Mouse (Mus musculus): ENCODE measurements at regions not wholly inside any gene's neighbourhood (a gene's known extent, or its start where the extent isn't known, plus 50 kb on each side); places are given as distances from the start of the nearest gene placed in this dataset.

DNA sequence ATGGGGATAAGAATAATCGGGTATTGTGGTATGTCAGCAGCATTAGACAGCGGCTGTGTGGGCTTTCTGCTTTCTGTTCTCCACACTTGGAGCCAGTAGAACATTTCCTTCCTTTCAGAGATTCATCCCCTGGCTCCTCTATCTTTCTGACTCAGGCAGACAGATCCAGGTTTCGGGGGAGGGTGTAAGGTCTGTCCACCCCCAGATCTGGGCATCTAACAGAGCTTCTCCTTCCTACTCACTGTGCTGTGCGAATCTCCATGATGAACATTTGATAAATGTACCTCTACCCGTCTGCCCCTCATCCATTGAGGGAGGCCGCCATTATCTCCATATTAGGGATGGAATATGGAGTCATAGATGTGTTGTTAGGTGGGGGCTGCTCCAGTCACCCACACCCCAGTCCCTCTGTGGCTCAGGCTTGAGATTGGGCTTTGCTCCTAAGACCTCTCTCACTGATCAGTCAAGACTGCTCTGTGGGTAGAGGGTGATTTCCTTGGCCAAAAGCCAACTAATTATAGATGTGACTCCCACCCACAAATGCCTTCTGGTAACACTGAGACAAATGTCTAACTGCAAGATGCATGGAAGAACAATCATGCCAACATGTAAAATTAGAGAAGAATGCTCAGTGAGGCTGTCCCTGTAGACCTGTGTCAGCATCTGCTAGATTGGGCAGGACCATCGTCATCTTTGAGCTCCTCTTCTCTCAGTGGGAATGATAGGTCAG is 163.8 kb downstream of the 1810013L24Rik start:
- no peaks in the 10 kb centered on the region for H3K36me3 ChIP-seq (replicated peaks)
- DNase-seq (ENCODE audit: extremely low spot score, low spot score), result no peak
- no peaks in the 10 kb centered on the region for H3K27me3 ChIP-seq (ENCODE audit: poor library complexity, severe bottlenecking)
- no peak overlapping the region for H3K27ac ChIP-seq
- no peak overlapping the region for H3K4me3 ChIP-seq
- no peaks in the 10 kb centered on the region for H3K4me1 ChIP-seq
- WGBS, result 87% methylated on average over 7 of the region's 7 CpGs
- H3K9me3 ChIP-seq, result peaks cover 3% of the 10 kb centered on the region; the same call in 1 of the 2 replicates

DNA sequence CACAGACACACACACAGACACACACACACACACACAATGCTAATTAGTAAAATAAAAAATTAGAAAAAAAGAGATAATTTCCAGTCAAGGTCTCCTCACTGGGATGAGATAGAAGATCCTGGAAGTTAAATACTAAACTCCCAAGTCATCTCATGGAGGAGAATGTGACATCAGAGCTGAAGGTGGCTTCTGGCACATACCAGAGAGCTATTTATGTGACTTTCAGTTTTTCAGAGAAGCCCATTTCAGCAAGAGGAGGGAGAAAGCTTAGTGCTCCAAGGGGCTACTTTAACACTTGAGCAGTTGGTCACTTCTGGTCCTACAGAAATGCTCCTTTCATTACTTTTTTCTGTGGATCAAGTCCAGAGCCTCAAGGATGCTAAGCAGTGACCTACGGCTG is 164.6 kb downstream of the 1810013L24Rik start:
- DNase-seq (ENCODE audit: extremely low spot score, low spot score), result no peak
- WGBS, result 94% methylated on average over 1 of the region's 1 CpGs
- no peak overlapping the region for H3K27ac ChIP-seq

DNA sequence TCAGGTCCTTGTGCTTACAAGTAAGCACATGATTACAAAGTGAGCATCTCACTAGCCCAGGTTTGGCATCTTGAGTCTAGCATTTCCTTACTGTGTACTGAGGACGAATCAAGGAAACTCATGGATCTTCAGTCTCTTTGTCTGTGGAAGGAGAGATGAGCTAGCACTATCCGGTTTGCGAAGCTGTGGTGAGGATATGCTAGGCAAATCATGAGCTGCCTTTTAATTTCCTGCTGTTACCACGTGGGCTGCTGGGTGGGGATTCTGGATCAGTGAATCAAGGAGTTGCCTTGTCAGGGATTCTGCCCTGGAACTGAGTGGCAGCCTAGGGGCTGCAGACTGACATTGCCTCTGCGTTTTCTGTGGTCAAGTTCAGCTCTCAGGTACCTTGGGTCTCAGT is 167.3 kb downstream of the 1810013L24Rik start:
- no peak overlapping the region for H3K27ac ChIP-seq
- H3K4me3 ChIP-seq, result no peak overlapping the region
- no peaks in the 10 kb centered on the region for H3K4me1 ChIP-seq
- DNase-seq (ENCODE audit: extremely low spot score, low spot score), result no peak
- no peaks in the 10 kb centered on the region for H3K9me3 ChIP-seq
- 83% methylated on average over 5 of the region's 5 CpGs for WGBS
- H3K27me3 ChIP-seq (ENCODE audit: poor library complexity, severe bottlenecking), result no peaks in the 10 kb centered on the region
- H3K36me3 ChIP-seq (replicated peaks), result no peaks in the 10 kb centered on the region

More for the DNA sequence above, 164.6 kb downstream of the 1810013L24Rik start:
- Histone ChIP-seq H3K4me3 (no peak overlapping the region), H3K4me1 (no peaks in the 10 kb centered on the region), H3K27me3 (ENCODE audit: poor library complexity, severe bottlenecking) (no peaks in the 10 kb centered on the region), H3K36me3 (replicated peaks) (no peaks in the 10 kb centered on the region), H3K9me3 (peaks cover 3% of the 10 kb centered on the region; the same call in 1 of the 2 replicates)

DNA sequence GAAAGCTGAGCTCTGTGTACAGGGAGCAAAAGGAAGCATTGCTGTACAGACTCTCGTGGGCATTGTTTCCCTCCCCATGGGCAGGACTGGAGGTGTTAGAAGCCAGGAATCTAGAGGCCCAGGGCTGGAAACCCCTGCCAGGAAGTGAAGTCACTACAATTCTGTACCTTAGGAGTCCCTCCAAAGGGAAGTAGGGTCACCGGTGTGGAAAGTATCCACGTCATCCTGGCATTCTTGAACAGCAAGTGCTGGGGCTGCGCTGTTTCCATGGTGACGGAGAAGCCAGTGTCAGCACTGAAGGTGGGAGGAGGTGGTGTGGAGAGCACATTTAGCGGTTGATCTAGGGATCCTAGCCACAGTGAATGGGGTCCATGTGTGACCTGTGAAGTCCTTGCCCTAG is 174.1 kb downstream of the 1810013L24Rik start:
- Histone ChIP-seq H3K4me3 (no peak overlapping the region), H3K9me3 (no peaks in the 10 kb centered on the region), H3K27me3 (ENCODE audit: poor library complexity, severe bottlenecking) (no peaks in the 10 kb centered on the region), H3K36me3 (replicated peaks) (no peaks in the 10 kb centered on the region), H3K4me1 (peaks cover 7% of the 10 kb centered on the region), H3K27ac (no peak overlapping the region)
- 45% methylated on average over 6 of the region's 6 CpGs for WGBS
- peak; percentile 17 for DNase-seq (ENCODE audit: extremely low spot score, low spot score)

DNA sequence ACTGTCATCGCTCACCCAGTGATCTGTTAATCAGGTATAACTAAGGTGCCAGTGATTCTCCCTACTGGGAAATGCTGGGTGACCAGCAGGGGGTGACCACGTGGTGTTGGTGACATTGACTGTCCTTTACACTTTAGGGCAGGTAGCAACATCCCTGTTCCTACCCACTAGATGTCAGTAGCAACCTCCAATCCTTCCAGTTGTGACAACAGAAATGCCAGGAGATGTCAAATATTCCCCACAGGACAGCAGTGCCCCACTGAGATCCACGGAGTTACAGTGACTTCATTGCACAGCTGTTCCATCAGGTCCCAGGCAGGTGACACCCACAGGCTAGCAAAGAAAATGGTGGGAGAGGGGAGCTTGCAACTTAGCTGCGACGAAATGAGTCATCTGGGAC is 176.0 kb downstream of the 1810013L24Rik start:
- DNase-seq (ENCODE audit: extremely low spot score, low spot score), result no peak
- Histone ChIP-seq H3K4me1 (peaks cover 7% of the 10 kb centered on the region), H3K27me3 (ENCODE audit: poor library complexity, severe bottlenecking) (no peaks in the 10 kb centered on the region; the same call in 1 of the 2 replicates), H3K4me3 (no peak overlapping the region), H3K27ac (no peak overlapping the region), H3K9me3 (no peaks in the 10 kb centered on the region), H3K36me3 (replicated peaks) (no peaks in the 10 kb centered on the region)
- 38% methylated on average over 5 of the region's 5 CpGs for WGBS

DNA sequence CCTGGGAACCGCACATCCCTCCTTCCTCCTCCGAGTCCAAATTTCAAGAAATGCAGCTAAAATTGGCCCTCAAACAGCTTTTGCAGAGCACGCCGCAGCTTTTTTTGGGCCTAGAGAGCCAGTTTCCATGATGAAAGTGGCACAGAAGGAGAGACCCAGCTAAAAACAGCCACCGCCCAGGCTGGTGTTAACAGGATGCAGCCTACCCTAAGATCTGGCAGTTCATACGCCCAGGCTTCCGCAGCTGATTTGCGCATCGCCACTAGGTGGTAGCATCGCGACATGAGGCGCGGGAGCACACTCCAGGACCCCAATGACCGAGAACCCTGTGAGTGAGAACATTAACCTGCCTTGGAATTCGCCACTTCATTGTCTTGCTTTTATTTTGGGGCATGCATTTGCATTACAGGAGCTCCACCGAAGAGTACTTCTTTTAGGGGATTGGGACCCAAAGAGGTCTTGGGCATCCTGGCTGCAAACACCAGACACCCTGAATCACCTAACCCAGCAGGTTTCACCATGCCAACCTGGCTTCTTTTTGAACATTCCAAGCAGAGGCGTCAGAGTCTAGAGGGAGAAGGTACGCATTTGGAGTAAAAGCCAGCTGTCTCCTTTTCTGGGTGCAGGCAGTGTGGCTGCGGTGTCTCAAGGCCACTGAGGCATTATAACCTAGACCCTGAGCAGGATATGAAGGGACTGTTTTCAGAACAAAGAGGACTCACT is 179.6 kb downstream of the 1810013L24Rik start:
- no peak overlapping the region for H3K27ac ChIP-seq

DNA sequence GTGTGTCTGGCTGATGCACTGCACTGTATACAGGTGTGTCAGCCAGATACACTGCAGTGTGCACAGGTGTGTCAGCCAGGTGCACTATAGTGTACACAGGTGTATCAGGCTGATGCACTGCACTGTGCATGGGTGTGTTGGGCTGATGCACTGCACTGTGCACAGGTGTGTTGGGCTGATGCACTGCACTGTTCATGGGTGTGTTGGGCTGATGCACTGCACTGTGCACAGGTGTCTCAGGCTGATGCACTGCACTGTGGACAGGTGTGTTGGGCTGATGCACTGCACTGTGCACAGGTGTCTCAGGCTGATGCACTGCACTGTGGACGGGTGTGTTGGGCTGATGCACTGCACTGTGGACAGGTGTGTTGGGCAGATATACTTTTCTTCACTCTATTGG is 181.2 kb downstream of the 1810013L24Rik start:
- no peak for DNase-seq (ENCODE audit: extremely low spot score, low spot score)
- H3K27ac ChIP-seq, result no peak overlapping the region
- H3K36me3 ChIP-seq (replicated peaks), result no peaks in the 10 kb centered on the region
- no peaks in the 10 kb centered on the region; the same call in 1 of the 2 replicates for H3K27me3 ChIP-seq (ENCODE audit: poor library complexity, severe bottlenecking)
- H3K9me3 ChIP-seq, result no peaks in the 10 kb centered on the region
- H3K4me3 ChIP-seq, result no peak overlapping the region
- H3K4me1 ChIP-seq, result 0 out of 2 replicates have a peak, but pooled peaks cover 1% of the 10 kb centered on the region
- WGBS, result 86% methylated on average over 1 of the region's 1 CpGs

More for the DNA sequence above, 179.6 kb downstream of the 1810013L24Rik start:
- H3K36me3 ChIP-seq (replicated peaks), result no peaks in the 10 kb centered on the region
- no peaks in the 10 kb centered on the region for H3K4me1 ChIP-seq
- WGBS, result 20% methylated on average over 19 of the region's 19 CpGs
- peak; percentile 79 for DNase-seq (ENCODE audit: extremely low spot score, low spot score)
- no peaks in the 10 kb centered on the region; the same call in 1 of the 2 replicates for H3K27me3 ChIP-seq (ENCODE audit: poor library complexity, severe bottlenecking)
- H3K9me3 ChIP-seq, result no peaks in the 10 kb centered on the region
- no peak overlapping the region for H3K4me3 ChIP-seq

DNA sequence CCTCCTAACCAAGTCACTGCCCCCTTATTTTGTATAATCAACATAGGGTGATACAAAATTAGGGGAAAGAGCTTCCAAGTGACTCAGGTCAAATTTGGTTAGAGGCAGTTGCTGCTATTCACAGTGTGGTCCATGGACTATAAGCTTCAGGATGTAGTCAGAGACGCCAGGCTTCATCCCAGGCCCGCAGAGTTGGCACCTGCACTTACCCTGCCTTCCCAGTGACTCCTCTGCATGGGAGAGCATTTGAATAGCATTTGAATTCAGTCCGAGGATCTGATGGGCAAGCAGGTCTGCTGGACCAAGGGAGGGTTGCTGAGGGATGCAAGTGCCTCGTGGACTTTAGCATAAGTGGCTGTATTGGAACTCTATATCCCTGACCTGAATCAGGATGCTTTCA is 181.8 kb downstream of the 1810013L24Rik start:
- 0 out of 2 replicates have a peak, but pooled peaks cover 3% of the 10 kb centered on the region for H3K4me1 ChIP-seq
- H3K27me3 ChIP-seq (ENCODE audit: poor library complexity, severe bottlenecking), result no peaks in the 10 kb centered on the region; the same call in 1 of the 2 replicates
- H3K36me3 ChIP-seq (replicated peaks), result no peaks in the 10 kb centered on the region
- DNase-seq (ENCODE audit: extremely low spot score, low spot score), result no peak
- no peak overlapping the region for H3K4me3 ChIP-seq
- no peak overlapping the region for H3K27ac ChIP-seq
- H3K9me3 ChIP-seq, result no peaks in the 10 kb centered on the region
- 76% methylated on average over 4 of the region's 4 CpGs for WGBS

DNA sequence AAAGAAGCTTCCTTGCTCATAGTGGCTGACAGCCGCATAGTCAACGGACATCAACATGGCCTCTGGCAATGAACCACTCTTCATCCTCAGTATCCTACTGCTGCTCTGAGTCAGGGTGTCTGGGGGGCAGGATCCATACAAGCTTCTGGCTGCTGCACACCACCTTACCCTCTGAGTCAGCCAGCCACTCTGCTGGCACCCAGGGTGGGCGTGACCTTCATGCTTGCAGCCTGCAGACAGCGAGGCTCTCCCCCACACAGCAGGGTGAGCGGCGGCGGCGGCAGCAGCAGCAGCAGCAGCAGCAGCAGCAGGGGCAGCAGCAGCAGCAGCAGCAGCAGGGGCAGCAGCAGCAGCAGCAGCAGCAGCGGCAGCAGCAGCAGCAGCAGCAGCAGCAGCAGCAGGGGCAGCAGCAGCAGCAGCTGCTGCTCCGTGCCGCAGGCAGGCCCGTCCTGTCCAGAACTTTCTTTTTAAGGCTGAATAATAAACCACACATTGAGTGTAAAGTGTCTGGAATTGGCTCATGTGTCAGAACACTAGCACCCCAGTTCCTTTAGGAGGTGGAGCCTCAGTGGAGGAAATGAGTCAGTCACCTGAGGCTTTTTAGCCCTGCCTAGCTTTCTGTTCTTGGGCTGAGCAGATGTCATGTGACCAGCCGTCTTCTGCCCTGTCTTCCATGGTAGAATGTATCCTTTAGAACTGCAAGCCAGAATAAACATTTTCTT is 186.3 kb downstream of the 1810013L24Rik start:
- Histone ChIP-seq H3K4me1 (0 out of 2 replicates have a peak, but pooled peaks cover 3% of the 10 kb centered on the region), H3K36me3 (replicated peaks) (no peaks in the 10 kb centered on the region), H3K4me3 (no peak overlapping the region), H3K27ac (peak overlapping the region; percentile 20; the same call in 1 of the 2 replicates), H3K27me3 (ENCODE audit: poor library complexity, severe bottlenecking) (no peaks in the 10 kb centered on the region), H3K9me3 (no peaks in the 10 kb centered on the region)
- WGBS, result 84% methylated on average over 13 of the region's 13 CpGs
- DNase-seq (ENCODE audit: extremely low spot score, low spot score), result no peak

DNA sequence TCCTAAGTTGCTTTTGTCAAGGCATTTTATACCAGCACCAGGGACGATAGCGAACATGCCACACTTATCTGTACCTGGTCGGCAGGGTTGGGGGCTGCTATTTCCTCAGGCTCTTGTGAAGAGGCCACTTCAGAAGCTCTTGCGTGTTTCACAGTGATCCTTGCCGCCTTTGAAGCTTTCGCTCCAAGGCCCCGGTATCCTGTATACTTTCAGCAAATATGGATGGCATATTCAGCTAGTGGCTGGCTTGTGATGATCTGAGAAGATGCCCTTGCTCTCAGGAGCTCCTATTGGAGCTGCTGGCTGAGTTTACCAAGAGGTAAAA is 186.8 kb downstream of the 1810013L24Rik start:
- no peak for DNase-seq (ENCODE audit: extremely low spot score, low spot score)
- 93% methylated on average over 7 of the region's 7 CpGs for WGBS
- Histone ChIP-seq H3K4me1 (0 out of 2 replicates have a peak, but pooled peaks cover 3% of the 10 kb centered on the region), H3K4me3 (no peak overlapping the region), H3K27me3 (ENCODE audit: poor library complexity, severe bottlenecking) (no peaks in the 10 kb centered on the region), H3K36me3 (replicated peaks) (no peaks in the 10 kb centered on the region), H3K9me3 (no peaks in the 10 kb centered on the region), H3K27ac (no peak overlapping the region)

DNA sequence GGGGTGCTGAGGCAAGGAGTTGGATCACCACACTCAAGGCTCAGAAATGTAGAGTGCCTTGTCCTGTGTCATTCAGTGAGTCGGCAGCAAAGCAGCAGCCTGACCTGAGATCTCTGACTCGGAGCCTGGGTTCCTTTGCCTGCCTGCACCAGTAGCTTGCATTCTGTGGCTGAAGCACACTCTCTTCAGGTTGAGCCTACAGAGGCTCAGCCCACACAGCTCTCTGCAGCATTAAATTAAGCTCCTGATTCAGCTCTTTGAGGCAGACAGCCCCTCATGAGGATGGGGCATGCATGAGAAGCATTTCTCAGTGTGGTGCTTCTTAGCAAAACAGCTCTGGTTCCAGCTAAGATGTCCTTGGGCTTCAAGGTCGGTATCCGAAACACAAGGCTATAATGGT is 200.8 kb downstream of the 1810013L24Rik start:
- no peaks in the 10 kb centered on the region for H3K9me3 ChIP-seq
- WGBS, result 85% methylated on average over 4 of the region's 4 CpGs
- H3K4me1 ChIP-seq, result no peaks in the 10 kb centered on the region
- H3K27ac ChIP-seq, result no peak overlapping the region
- no peak overlapping the region for H3K4me3 ChIP-seq
- DNase-seq (ENCODE audit: extremely low spot score, low spot score), result no peak
- no peaks in the 10 kb centered on the region for H3K36me3 ChIP-seq (replicated peaks)
- H3K27me3 ChIP-seq (ENCODE audit: poor library complexity, severe bottlenecking), result no peaks in the 10 kb centered on the region

DNA sequence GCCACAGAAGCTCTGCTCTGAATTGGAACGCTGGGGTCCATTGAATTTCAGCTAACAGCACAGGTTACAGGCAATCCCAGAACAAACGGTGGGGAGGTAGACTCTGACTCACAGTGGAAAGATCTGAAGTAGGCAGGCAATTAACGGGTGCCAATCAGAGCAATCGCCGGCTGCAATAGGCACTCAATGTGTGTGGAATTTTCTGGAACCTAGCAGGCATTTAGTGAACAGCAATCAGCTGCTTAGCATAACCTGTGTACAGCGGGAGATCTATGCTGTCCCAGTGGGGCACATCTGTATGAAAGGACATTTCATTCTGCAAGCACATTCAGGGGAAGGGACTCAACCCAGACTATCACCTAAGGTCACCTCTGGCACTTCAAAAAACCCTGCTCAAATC is 213.4 kb downstream of the 1810013L24Rik start:
- Histone ChIP-seq H3K36me3 (replicated peaks) (no peaks in the 10 kb centered on the region), H3K27ac (no peak overlapping the region), H3K4me1 (no peaks in the 10 kb centered on the region), H3K4me3 (no peak overlapping the region), H3K27me3 (ENCODE audit: poor library complexity, severe bottlenecking) (no peaks in the 10 kb centered on the region), H3K9me3 (no peaks in the 10 kb centered on the region)
- WGBS, result 86% methylated on average over 6 of the region's 6 CpGs
- DNase-seq (ENCODE audit: extremely low spot score, low spot score), result no peak

DNA sequence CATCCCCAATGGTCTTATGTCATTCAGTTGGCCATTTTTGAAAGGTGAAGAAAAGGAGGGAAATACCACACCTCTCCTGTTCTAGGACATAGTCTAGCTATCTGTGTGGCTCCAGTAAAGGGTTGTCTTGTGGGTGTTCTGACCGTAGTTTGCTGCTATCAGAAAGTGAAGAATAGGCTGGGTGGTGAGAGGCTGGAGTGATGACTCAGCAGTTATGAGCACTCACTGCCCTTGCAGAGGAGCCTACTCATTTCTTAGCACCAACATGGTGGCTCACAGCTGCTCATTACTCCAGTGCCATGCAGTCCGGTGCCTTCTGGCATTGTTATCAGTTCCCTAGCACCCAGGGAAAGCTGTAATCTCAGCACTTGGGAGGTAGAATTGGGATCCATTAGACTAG is 217.0 kb downstream of the 1810013L24Rik start:
- H3K27me3 ChIP-seq (ENCODE audit: poor library complexity, severe bottlenecking), result no peaks in the 10 kb centered on the region
- no peaks in the 10 kb centered on the region for H3K9me3 ChIP-seq
- no peak overlapping the region for H3K27ac ChIP-seq
- no peaks in the 10 kb centered on the region for H3K4me1 ChIP-seq
- 85% methylated on average over 2 of the region's 2 CpGs for WGBS
- H3K36me3 ChIP-seq (replicated peaks), result no peaks in the 10 kb centered on the region
- no peak overlapping the region for H3K4me3 ChIP-seq
- DNase-seq (ENCODE audit: extremely low spot score, low spot score), result no peak
